ENCODE assay signal across 11 mouse cellular contexts in the genomic region with DNA sequence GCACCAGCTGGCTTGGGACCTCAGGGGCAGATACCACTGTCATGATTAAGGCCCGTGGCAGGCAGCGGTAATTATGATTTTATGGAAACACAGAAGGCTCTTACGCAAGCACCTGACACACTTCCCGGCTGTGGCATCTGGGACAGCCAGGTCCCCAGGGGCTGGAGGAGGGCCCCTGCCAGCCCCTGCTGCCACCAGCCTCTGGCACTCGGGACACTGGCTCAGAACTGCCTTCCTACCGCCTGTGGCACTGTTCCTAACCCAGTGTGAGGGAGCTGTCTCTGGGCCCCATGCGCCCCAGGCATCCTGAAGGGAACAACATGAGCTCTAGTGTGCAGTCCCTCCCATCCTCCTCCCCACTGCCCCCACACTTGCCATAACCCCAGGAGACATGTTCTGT. TPM values are rescaled to one million over a fixed set of nuclear protein-coding genes. Genes with fewer than 3 reads are reported as not detected.
DNase-seq lines count a peak whose midpoint lies in the region; ATAC-seq and TF ChIP-seq lines count a peak whose summit lies in the region.
"Had no signal": no experiment of that assay in that cellular context is flagged by ENCODE, and none has a peak within 500 bp of the region (broad histone marks: within the 10 kb centered on the region; RNA-seq: fewer than 3 reads in every experiment).

No protein-coding gene starts in this region.

- no peaks in the 10 kb centered on the region for H3K9me3 ChIP-seq in hindbrain, embryonic 11.5 days (ENCODE audit: control insufficient read depth, low read length)
- H3K9me3 ChIP-seq: lung, embryonic 15.5 days; midbrain, embryonic 12.5 days had no signal

- TF ChIP-seq CTCF in gastrocnemius, adult 2 months (IDR thresholded peaks at IDR 0.05): no peak

- ATAC-seq in hindbrain, embryonic 11.5 days (ENCODE audit: low FRiP score): no peak

- intact Hi-C loops in gastrocnemius, adult 2 months (cut with DNase I): no loop called here
- intact Hi-C loops in gastrocnemius, postnatal 36 days (cut with DNase I): no loop called here
- intact Hi-C loops in heart, postnatal 36 days (cut with DNase I): no loop called here

- no peak overlapping the region for H3K4me3 ChIP-seq in gastrocnemius, adult 2 months
- no peak overlapping the region for H3K4me3 ChIP-seq in hindbrain, embryonic 11.5 days (ENCODE audit: low read depth, low read length)
- H3K4me3 ChIP-seq: erythroblast, embryonic 14.5 days; lung, embryonic 15.5 days; midbrain, embryonic 12.5 days had no signal

- H3K36me3 ChIP-seq in hindbrain, embryonic 11.5 days (ENCODE audit: control insufficient read depth, insufficient read depth, low read length): no peaks in the 10 kb centered on the region
- H3K36me3 ChIP-seq: lung, embryonic 15.5 days; midbrain, embryonic 12.5 days had no signal

- H3K27me3 ChIP-seq in hindbrain, embryonic 11.5 days (ENCODE audit: control insufficient read depth, insufficient read depth, low read length): peaks cover 2% of the 10 kb centered on the region; the same call in 1 of the 2 replicates

- no peak overlapping the region for H3K4me2 ChIP-seq in hindbrain, embryonic 11.5 days (replicated peaks; ENCODE audit: low read depth, low read length)
- H3K4me2 ChIP-seq: lung, embryonic 15.5 days; midbrain, embryonic 12.5 days had no signal

- no peaks in the 10 kb centered on the region; the same call in 1 of the 2 replicates for H3K4me1 ChIP-seq in hindbrain, embryonic 11.5 days (replicated peaks; ENCODE audit: control insufficient read depth, insufficient read depth, low read length)
- H3K4me1 ChIP-seq: lung, embryonic 15.5 days had no signal

- H3K27ac ChIP-seq in gastrocnemius, adult 2 months: peak overlapping the region; percentile 40; the same call in 1 of the 2 replicates
- H3K27ac ChIP-seq in hindbrain, embryonic 11.5 days (ENCODE audit: low read depth, low read length): no peak overlapping the region
- H3K27ac ChIP-seq: lung, embryonic 15.5 days; midbrain, embryonic 12.5 days had no signal

- DNase-seq in gastrocnemius, adult 2 months: peak; percentile 80
- no peak for DNase-seq in gastrocnemius, postnatal 36 days
- peak; percentile 51 for DNase-seq in 3T3-L1 (ENCODE audit: low read depth, low spot score)
- DNase-seq in Muller cell, postnatal 12 days (ENCODE audit: inconsistent ontology term): peak; percentile 77
- DNase-seq in hindbrain, embryonic 11.5 days (ENCODE audit: low spot score): peak; percentile 23
- no peak for DNase-seq in thymus, postnatal 14 days
- DNase-seq in heart, postnatal 36 days: no peak
- DNase-seq: kidney, adult 18-20 months had no signal

- 59% methylated on average over 7 of the region's 7 CpGs for WGBS in hindbrain, embryonic 11.5 days

- H3K9ac ChIP-seq in hindbrain, embryonic 11.5 days (ENCODE audit: low read depth, low read length): no peak overlapping the region
- H3K9ac ChIP-seq: lung, embryonic 15.5 days had no signal

RNA-seq across cellular contexts. Expression of gene Stac2, which starts 6.4 kb away (rescaled TPM):
- total RNA-seq in gastrocnemius, adult 2 months (2021): under 1 TPM in 1 of 2 experiments, not detected in 1; 0.11 TPM
- total RNA-seq in gastrocnemius, postnatal 36 days (2021): under 1 TPM; 0.07 to 0.15 TPM
- polyA plus RNA-seq in hindbrain, embryonic 11.5 days (2014; fragmentation: Nextera tagmentation; extraction: Ambion mirVana): 1.4 and 1.8 TPM in 2 replicates
- total RNA-seq in heart, postnatal 36 days (2021): under 1 TPM in 1 of 2 experiments, not detected in 1; 0.17 TPM
- polyA plus RNA-seq: erythroblast, embryonic 14.5 days had no signal

RNA-seq across cellular contexts. Expression of gene Rpl19, which starts 33.2 kb away (rescaled TPM):
- total RNA-seq in gastrocnemius, adult 2 months (2021): 100 to 1,000 TPM; 404 to 490 TPM
- 100 to 1,000 TPM; 368 to 452 TPM for total RNA-seq in gastrocnemius, postnatal 36 days (2021)
- polyA plus RNA-seq in hindbrain, embryonic 11.5 days (2014; fragmentation: Nextera tagmentation; extraction: Ambion mirVana): 970 and 990 TPM in 2 replicates
- total RNA-seq in heart, postnatal 36 days (2021): 100 to 1,000 TPM; 537 to 577 TPM

RNA-seq across cellular contexts. Expression of gene Cacnb1, which starts 36.8 kb away (rescaled TPM):
- 100 to 1,000 TPM; 199 to 214 TPM for total RNA-seq in gastrocnemius, adult 2 months (2021)
- total RNA-seq in gastrocnemius, postnatal 36 days (2021): 100 to 1,000 TPM; 215 to 243 TPM
- polyA plus RNA-seq in hindbrain, embryonic 11.5 days (2014; fragmentation: Nextera tagmentation; extraction: Ambion mirVana): 13.1 and 18.3 TPM in 2 replicates
- 1 to 10 TPM; 6.1 to 6.2 TPM for total RNA-seq in heart, postnatal 36 days (2021)

Comparison
In these comparisons a context has a peak if more than half of its experiments do, and no peak if none do; other contexts are left out.
1. DNase-seq: peak in gastrocnemius, adult 2 months (single experiment), 3T3-L1 (single experiment), Muller cell, postnatal 12 days (single experiment) and hindbrain, embryonic 11.5 days (single experiment); none in gastrocnemius, postnatal 36 days (0 of 2), thymus, postnatal 14 days (single experiment) and heart, postnatal 36 days (0 of 2).
2. RNA of gene Cacnb1, which starts 36.8 kb away (total RNA-seq): 215 to 243 TPM in gastrocnemius, postnatal 36 days and 199 to 214 TPM in gastrocnemius, adult 2 months; 6.1 to 6.2 TPM in heart, postnatal 36 days; every median in the first group is over 10 times any median in the second.